Mouse (Mus musculus) layer of hippocampus, postnatal 14 days (tissue): Measurements from ENCODE around the gene Exoc3l4. TPM values are rescaled to one million over a fixed set of nuclear protein-coding genes. Genes with fewer than 3 reads are reported as not detected.

Source experiments
- total RNA-seq, 2 experiments: library from RNA; stranded (reverse); gene quantifications; 2 replicates each; pipeline ENCODE4 v1.2.3; 2021

The Exoc3l4 gene
- total RNA-seq, 2 experiments from 2014 or later: 1.2 to 2.3 TPM

Other genes starting within 250 kb of the Exoc3l4 start
- under 1 TPM in 1 of 2 experiments, not detected in 1; 0.41 TPM for gene 4930595D18Rik, start 232.5 kb upstream of the Exoc3l4 start, total RNA-seq
- 10 to 100 TPM in 1 of 2 experiments, 1 to 10 TPM in 1; 5.9 to 11.1 TPM for gene Amn, start 145.9 kb upstream of the Exoc3l4 start, total RNA-seq
- gene Cdc42bpb, start 39.3 kb upstream of the Exoc3l4 start, total RNA-seq: 100 to 1,000 TPM; 117 to 125 TPM
- gene Lbhd2, start 10.2 kb upstream of the Exoc3l4 start, total RNA-seq: 1 to 10 TPM in 1 of 2 experiments, under 1 TPM in 1; 0.62 to 1.8 TPM
- 1 to 10 TPM in 1 of 2 experiments, under 1 TPM in 1; 0.55 to 1.2 TPM for gene Tnfaip2, start 25.5 kb downstream of the Exoc3l4 start, total RNA-seq
- gene Gm266, start 68.8 kb downstream of the Exoc3l4 start, total RNA-seq: 1 to 10 TPM; 5.2 to 6.3 TPM
- gene Eif5, start 121.0 kb downstream of the Exoc3l4 start, total RNA-seq: 100 to 1,000 TPM; 218 to 276 TPM
- gene Mark3, start 157.5 kb downstream of the Exoc3l4 start, total RNA-seq: 100 to 1,000 TPM; 126 to 133 TPM